Mouse (Mus musculus): ENCODE measurements around the gene Tbc1d22a. TPM values are rescaled to one million over a fixed set of nuclear protein-coding genes. Genes with fewer than 3 reads are reported as not detected.
A peak's percentile ranks its signal among the peaks of the same experiment; 100 is the strongest.
"Not testable (repeated sequence)": the region's sequence is repeated elsewhere in the genome, so short reads cannot be mapped to it uniquely, and the experiment has no call there.

Gene Tbc1d22a
- polyA plus RNA-seq, 1 experiment from 2014 or later = 9.5 TPM

- 26% methylated on average over 16 of the region's 16 CpGs for WGBS
- Histone ChIP-seq H3K27ac (peak overlapping the region; percentile 69; the same call in 1 of the 2 replicates), H3K27me3 (ENCODE audit: insufficient read depth, poor library complexity, severe bottlenecking) (no peaks in the 10 kb centered on the region; the same call in 1 of the 2 replicates), H3K36me3 (no peaks in the 10 kb centered on the region), H3K4me1 (peaks cover 89% of the 10 kb centered on the region), H3K9me3 (no peaks in the 10 kb centered on the region), H3K4me3 (0 out of 2 replicates have a peak overlapping the region, but pooled peaks have one; percentile 3)
- DNase-seq (ENCODE audit: low spot score) = no peak
Measured at GRCm38 (mm10) chr15:86173136-86173985, 40.9 kb upstream of the Tbc1d22a start.

- WGBS = 73% methylated on average over 3 of the region's 3 CpGs
- H3K9me3 ChIP-seq = no peaks in the 10 kb centered on the region
- no peaks in the 10 kb centered on the region for H3K36me3 ChIP-seq
- H3K4me1 ChIP-seq = peaks cover 70% of the 10 kb centered on the region
- H3K27ac ChIP-seq = no peak overlapping the region
- H3K27me3 ChIP-seq (ENCODE audit: insufficient read depth, poor library complexity, severe bottlenecking) = no peaks in the 10 kb centered on the region; the same call in 1 of the 2 replicates
- no peak for DNase-seq (ENCODE audit: low spot score)
- no peak overlapping the region for H3K4me3 ChIP-seq
Measured at GRCm38 (mm10) chr15:86175253-86176050, 38.8 kb upstream of the Tbc1d22a start.

GRCm38 (mm10) chr15:86176166-86176565 is 38.1 kb upstream of the Tbc1d22a start:
- no peaks in the 10 kb centered on the region; the same call in 1 of the 2 replicates for H3K27me3 ChIP-seq (ENCODE audit: insufficient read depth, poor library complexity, severe bottlenecking)
- DNase-seq (ENCODE audit: low spot score) = no peak
- no peaks in the 10 kb centered on the region for H3K36me3 ChIP-seq
- H3K4me1 ChIP-seq = peaks cover 66% of the 10 kb centered on the region
- H3K9me3 ChIP-seq = no peaks in the 10 kb centered on the region
- H3K4me3 ChIP-seq = no peak overlapping the region
- WGBS = 72% methylated on average over 10 of the region's 10 CpGs
- peak overlapping the region; percentile 39; the same call in 1 of the 2 replicates for H3K27ac ChIP-seq

- no peaks in the 10 kb centered on the region; the same call in 1 of the 2 replicates for H3K27me3 ChIP-seq (ENCODE audit: insufficient read depth, poor library complexity, severe bottlenecking)
- H3K36me3 ChIP-seq = no peaks in the 10 kb centered on the region
- H3K4me1 ChIP-seq = peaks cover 66% of the 10 kb centered on the region
- DNase-seq (ENCODE audit: low spot score) = no peak
- WGBS = 71% methylated on average over 22 of the region's 22 CpGs
- H3K9me3 ChIP-seq = no peaks in the 10 kb centered on the region
- no peak overlapping the region for H3K4me3 ChIP-seq
- H3K27ac ChIP-seq = peak overlapping the region; percentile 39; the same call in 1 of the 2 replicates
Measured at GRCm38 (mm10) chr15:86176771-86177702, 37.2 kb upstream of the Tbc1d22a start.

- not testable (repeated sequence) for H3K27ac ChIP-seq
- H3K4me1 ChIP-seq = peaks cover 66% of the 10 kb centered on the region
- WGBS = 77% methylated on average over 2 of the region's 2 CpGs
Measured at GRCm38 (mm10) chr15:86177703-86178251, 36.5 kb upstream of the Tbc1d22a start.

GRCm38 (mm10) chr15:86178594-86178993 is 35.7 kb upstream of the Tbc1d22a start:
- no peaks in the 10 kb centered on the region; the same call in 1 of the 2 replicates for H3K27me3 ChIP-seq (ENCODE audit: insufficient read depth, poor library complexity, severe bottlenecking)
- no peak for DNase-seq (ENCODE audit: low spot score)
- WGBS = 91% methylated on average over 6 of the region's 6 CpGs
- H3K4me1 ChIP-seq = peaks cover 60% of the 10 kb centered on the region
- no peak overlapping the region for H3K27ac ChIP-seq
- H3K4me3 ChIP-seq = no peak overlapping the region
- no peaks in the 10 kb centered on the region for H3K9me3 ChIP-seq
- no peaks in the 10 kb centered on the region for H3K36me3 ChIP-seq

More at GRCm38 (mm10) chr15:86177703-86178251, 36.5 kb upstream of the Tbc1d22a start:
- DNase-seq (ENCODE audit: low spot score); H3K27me3 ChIP-seq (ENCODE audit: insufficient read depth, poor library complexity, severe bottlenecking); H3K4me3 ChIP-seq; H3K36me3 ChIP-seq; H3K9me3 ChIP-seq: not testable (repeated sequence)

- peaks cover 5% of the 10 kb centered on the region for H3K27me3 ChIP-seq (ENCODE audit: insufficient read depth, poor library complexity, severe bottlenecking)
- H3K4me1 ChIP-seq = peaks cover 55% of the 10 kb centered on the region
- WGBS = 83% methylated on average over 4 of the region's 4 CpGs
Measured at GRCm38 (mm10) chr15:86180427-86180826, 33.8 kb upstream of the Tbc1d22a start.

GRCm38 (mm10) chr15:86181321-86181720 is 32.9 kb upstream of the Tbc1d22a start:
- peaks cover 54% of the 10 kb centered on the region for H3K4me1 ChIP-seq
- 93% methylated on average over 3 of the region's 3 CpGs for WGBS
- H3K4me3 ChIP-seq; H3K27ac ChIP-seq; DNase-seq (ENCODE audit: low spot score); H3K36me3 ChIP-seq; H3K27me3 ChIP-seq (ENCODE audit: insufficient read depth, poor library complexity, severe bottlenecking); H3K9me3 ChIP-seq: not testable (repeated sequence)

More at GRCm38 (mm10) chr15:86180427-86180826, 33.8 kb upstream of the Tbc1d22a start:
- Histone ChIP-seq H3K36me3 (no peaks in the 10 kb centered on the region), H3K4me3 (no peak overlapping the region), H3K27ac (no peak overlapping the region), H3K9me3 (no peaks in the 10 kb centered on the region)
- no peak for DNase-seq (ENCODE audit: low spot score)

GRCm38 (mm10) chr15:86181941-86182439 is 32.3 kb upstream of the Tbc1d22a start:
- peaks cover 11% of the 10 kb centered on the region for H3K27me3 ChIP-seq (ENCODE audit: insufficient read depth, poor library complexity, severe bottlenecking)
- no peaks in the 10 kb centered on the region for H3K9me3 ChIP-seq
- peaks cover 52% of the 10 kb centered on the region for H3K4me1 ChIP-seq
- no peaks in the 10 kb centered on the region for H3K36me3 ChIP-seq
- H3K27ac ChIP-seq = peak overlapping the region; percentile 38
- H3K4me3 ChIP-seq = no peak overlapping the region
- whole genome bisulfite sequencing = 25% methylated on average over 11 of the region's 11 CpGs
- DNase-seq (ENCODE audit: low spot score) = no peak

GRCm38 (mm10) chr15:86182646-86183045 is 31.6 kb upstream of the Tbc1d22a start:
- peaks cover 11% of the 10 kb centered on the region for H3K27me3 ChIP-seq (ENCODE audit: insufficient read depth, poor library complexity, severe bottlenecking)
- H3K36me3 ChIP-seq = no peaks in the 10 kb centered on the region
- peaks cover 48% of the 10 kb centered on the region for H3K4me1 ChIP-seq
- DNase-seq (ENCODE audit: low spot score) = no peak
- WGBS = 56% methylated on average over 13 of the region's 13 CpGs
- H3K4me3 ChIP-seq = no peak overlapping the region
- H3K27ac ChIP-seq = peak overlapping the region; percentile 38
- no peaks in the 10 kb centered on the region for H3K9me3 ChIP-seq

GRCm38 (mm10) chr15:86183484-86183883 is 30.8 kb upstream of the Tbc1d22a start:
- peaks cover 16% of the 10 kb centered on the region for H3K27me3 ChIP-seq (ENCODE audit: insufficient read depth, poor library complexity, severe bottlenecking)
- no peak for DNase-seq (ENCODE audit: low spot score)
- H3K9me3 ChIP-seq = no peaks in the 10 kb centered on the region
- H3K27ac ChIP-seq = no peak overlapping the region
- no peaks in the 10 kb centered on the region for H3K36me3 ChIP-seq
- 81% methylated on average over 8 of the region's 8 CpGs for WGBS
- H3K4me1 ChIP-seq = peaks cover 49% of the 10 kb centered on the region
- no peak overlapping the region for H3K4me3 ChIP-seq

- Histone ChIP-seq H3K4me1 (peaks cover 55% of the 10 kb centered on the region), H3K4me3 (peak overlapping the region; percentile 83), H3K27me3 (ENCODE audit: insufficient read depth, poor library complexity, severe bottlenecking) (peaks cover 19% of the 10 kb centered on the region), H3K36me3 (no peaks in the 10 kb centered on the region), H3K9me3 (no peaks in the 10 kb centered on the region), H3K27ac (no peak overlapping the region)
- 57% methylated on average over 5 of the region's 5 CpGs for WGBS
- no peak for DNase-seq (ENCODE audit: low spot score)
Measured at GRCm38 (mm10) chr15:86184071-86184470, 30.2 kb upstream of the Tbc1d22a start.
